Mouse (Mus musculus): ENCODE data around the gene Tsc2. TPM values are rescaled to one million over a fixed set of nuclear protein-coding genes. Genes with fewer than 3 reads are reported as not detected.

The Tsc2 gene
- total and polyA plus RNA-seq, 3 experiments: 9.1 to 69.8 (median 35.2) TPM

- dilution Hi-C loops (cut with MboI; ENCODE audit: extremely low pct_ligation_motif_present, extremely low pct_unique_long_range_greater_than_20kb, low sequenced_read_pairs) (no loop called here), in situ Hi-C loops (cut with MboI; ENCODE audit: low pct_ligation_motif_present, low pct_unique_long_range_greater_than_20kb, low sequenced_read_pairs) (no loop called here)
- no peak for TF ChIP-seq MAZ (IDR thresholded peaks at IDR 0.05; ENCODE audit: low read depth, low read length)
- TF ChIP-seq USF2 (conservative IDR thresholded peaks at IDR 0.05; ENCODE audit: low read depth, low read length): no peak
- TF ChIP-seq POLR2AphosphoS2 (IDR thresholded peaks at IDR 0.05; ENCODE audit: low read depth, low read length): no peak
- no peak for TF ChIP-seq JUND (conservative IDR thresholded peaks at IDR 0.05; ENCODE audit: low read depth, low read length)
- TF ChIP-seq EP300 (IDR thresholded peaks at IDR 0.05; ENCODE audit: low read length): no peak
- no peak for TF ChIP-seq MAX (IDR thresholded peaks at IDR 0.05; ENCODE audit: low read length)
- no peak for TF ChIP-seq KAT2A (IDR thresholded peaks at IDR 0.05; ENCODE audit: insufficient replicate concordance, low read length)
- TF ChIP-seq MYC (IDR thresholded peaks at IDR 0.05; ENCODE audit: low read depth, low read length): no peak
- no peak for TF ChIP-seq E2F4 (IDR thresholded peaks at IDR 0.05; ENCODE audit: insufficient replicate concordance, low read depth, low read length)
- no peak for TF ChIP-seq UBTF (IDR thresholded peaks at IDR 0.05; ENCODE audit: low read depth, low read length)
- TF ChIP-seq TBP (conservative IDR thresholded peaks at IDR 0.05; ENCODE audit: low read depth, low read length): no peak
- no peak for TF ChIP-seq CTCF (conservative IDR thresholded peaks at IDR 0.05 in 1 of 2, IDR thresholded peaks at IDR 0.05 in 1 of 2; ENCODE audit: low read depth in 2 of 2, low read length in 2 of 2)
- no peak for TF ChIP-seq PAX5 (IDR thresholded peaks at IDR 0.05; ENCODE audit: low read length)
- TF ChIP-seq CHD1 (IDR thresholded peaks at IDR 0.05; ENCODE audit: low read depth, low read length): no peak
- no peak for TF ChIP-seq SIN3A (IDR thresholded peaks at IDR 0.05; ENCODE audit: low read length)
- no peak for TF ChIP-seq ZNF384 (IDR thresholded peaks at IDR 0.05; ENCODE audit: low read depth, low read length)
- no peak for TF ChIP-seq CHD2 (IDR thresholded peaks at IDR 0.05; ENCODE audit: low read length)
- TF ChIP-seq ZMIZ1 (IDR thresholded peaks at IDR 0.05; ENCODE audit: low read depth, low read length): no peak
- no peak for TF ChIP-seq ELF1 (IDR thresholded peaks at IDR 0.05; ENCODE audit: low read depth, low read length)
- no peak for TF ChIP-seq USF1 (IDR thresholded peaks at IDR 0.05; ENCODE audit: low read depth, low read length)
Observed at GRCm38 (mm10) chr17:24608370-24608769, 24.1 kb downstream of the Tsc2 start.

GRCm38 (mm10) chr17:24604557-24604956 is 27.9 kb downstream of the Tsc2 start:
- Histone ChIP-seq H3K9me3 (replicated peaks; ENCODE audit: low read length) (no peaks in the 10 kb centered on the region), H3K4me3 (replicated peaks in 1 of 3; ENCODE audit: low read depth in 2 of 3, low read length in 2 of 3, poor library complexity in 1 of 3) (no peak overlapping the region), H3K27me3 (replicated peaks) (no peaks in the 10 kb centered on the region), H3K27ac (ENCODE audit: insufficient read depth, low read depth) (no peak overlapping the region), H3K36me3 (replicated peaks in 1 of 2; ENCODE audit: control insufficient read depth in 1 of 2, insufficient read depth in 1 of 2, low read length in 1 of 2) (peaks cover 74 to 94% of the 10 kb centered on the region in 2 experiments), H3K4me2 (ENCODE audit: insufficient read depth, low read depth, poor library complexity, severe bottlenecking) (no peak overlapping the region), H3K9ac (ENCODE audit: insufficient read depth, low read depth) (no peak overlapping the region; the same call in 1 of the 2 replicates), H3K4me1 (ENCODE audit: control insufficient read depth in 1 of 2, insufficient read depth in 2 of 2) (peaks cover 11 to 27% of the 10 kb centered on the region in 2 experiments), H3K79me2 (replicated peaks; ENCODE audit: control insufficient read depth, extremely low read depth, insufficient read depth, poor library complexity, severe bottlenecking) (no peaks in the 10 kb centered on the region)
- dilution Hi-C loops (cut with MboI; ENCODE audit: extremely low pct_ligation_motif_present, extremely low pct_unique_long_range_greater_than_20kb, low sequenced_read_pairs): no loop called here
- TF ChIP-seq ZMIZ1 (IDR thresholded peaks at IDR 0.05; ENCODE audit: low read depth, low read length) (no peak), HCFC1 (IDR thresholded peaks at IDR 0.05; ENCODE audit: low read depth, low read length) (no peak), RCOR1 (conservative IDR thresholded peaks at IDR 0.05; ENCODE audit: low read depth, low read length) (no peak)
- in situ Hi-C loops (cut with MboI; ENCODE audit: low pct_ligation_motif_present, low pct_unique_long_range_greater_than_20kb, low sequenced_read_pairs): no loop called here
- no peak for DNase-seq (ENCODE audit: extremely low read depth)

More at GRCm38 (mm10) chr17:24608370-24608769, 24.1 kb downstream of the Tsc2 start:
- H3K27ac ChIP-seq (ENCODE audit: insufficient read depth, low read depth): no peak overlapping the region
- no peaks in the 10 kb centered on the region for H3K27me3 ChIP-seq (replicated peaks)
- no peaks in the 10 kb centered on the region for H3K79me2 ChIP-seq (replicated peaks; ENCODE audit: control insufficient read depth, extremely low read depth, insufficient read depth, poor library complexity, severe bottlenecking)
- no peaks in the 10 kb centered on the region for H3K9me3 ChIP-seq (replicated peaks; ENCODE audit: low read length)
- no peak overlapping the region for H3K4me2 ChIP-seq (ENCODE audit: insufficient read depth, low read depth, poor library complexity, severe bottlenecking)
- H3K36me3 ChIP-seq (replicated peaks in 1 of 2; ENCODE audit: control insufficient read depth in 1 of 2, insufficient read depth in 1 of 2, low read length in 1 of 2): peaks cover 45 to 77% of the 10 kb centered on the region in 2 experiments
- no peak overlapping the region for H3K4me3 ChIP-seq (replicated peaks in 1 of 3; ENCODE audit: low read depth in 2 of 3, low read length in 2 of 3, poor library complexity in 1 of 3)
- no peak for DNase-seq (ENCODE audit: extremely low read depth)
- no peak overlapping the region for H3K9ac ChIP-seq (ENCODE audit: insufficient read depth, low read depth)
- H3K4me1 ChIP-seq (ENCODE audit: control insufficient read depth in 1 of 2, insufficient read depth in 2 of 2): peaks cover 11 to 26% of the 10 kb centered on the region in 2 experiments
